Mouse (Mus musculus): ENCODE data around the gene Tmprss2. TPM values are rescaled to one million over a fixed set of nuclear protein-coding genes. Genes with fewer than 3 reads are reported as not detected.

Gene Tmprss2
- polyA plus RNA-seq, 2 experiments = 1.8 to 1.9 TPM

DNA sequence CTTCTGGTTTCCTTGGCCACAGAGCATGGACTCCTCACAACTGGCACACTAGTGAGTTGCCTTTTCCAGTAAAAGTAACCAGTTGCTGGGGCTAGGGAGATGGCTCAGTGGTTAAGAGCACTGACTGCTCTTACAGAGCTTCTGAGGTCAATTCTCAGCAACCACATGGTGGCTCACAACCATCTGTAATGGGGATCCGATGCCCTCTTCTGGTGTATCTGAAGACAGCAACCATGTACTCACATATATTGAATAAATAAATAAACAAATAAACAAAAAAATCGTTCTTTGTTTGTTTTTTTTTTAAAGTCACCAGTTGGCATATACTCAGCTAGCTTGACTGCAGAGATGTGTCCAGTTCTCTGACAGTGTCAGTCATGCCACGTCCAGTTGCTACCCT is 94.7 kb downstream of the Tmprss2 start:
- DNase-seq (ENCODE audit: low spot score) (no peak), ATAC-seq (ENCODE audit: low FRiP score, low read depth) (no peak)
- Histone ChIP-seq H3K9ac (ENCODE audit: low read depth, low read length, severe bottlenecking) (no peak overlapping the region), H3K4me2 (replicated peaks; ENCODE audit: low read depth, low read length, severe bottlenecking) (no peak overlapping the region), H3K27ac (replicated peaks; ENCODE audit: low read depth, low read length) (no peak overlapping the region), H3K4me3 (replicated peaks; ENCODE audit: low read length) (no peak overlapping the region), H3K27me3 (ENCODE audit: control insufficient read depth, insufficient read depth, low read length) (no peaks in the 10 kb centered on the region), H3K36me3 (ENCODE audit: control insufficient read depth, insufficient read depth, low read length) (no peaks in the 10 kb centered on the region), H3K9me3 (ENCODE audit: control insufficient read depth, low read length) (no peaks in the 10 kb centered on the region), H3K4me1 (ENCODE audit: control insufficient read depth, insufficient read depth, low read length) (no peaks in the 10 kb centered on the region)
- WGBS = 81% methylated on average over 3 of the region's 3 CpGs
- TF ChIP-seq POLR2A (IDR thresholded peaks at IDR 0.05; ENCODE audit: borderline replicate concordance, extremely low read depth, insufficient read depth, insufficient read length) = no peak

Other genes with a start within 250 kb of the Tmprss2 start
- gene Mx1, start 148.3 kb downstream of the Tmprss2 start, polyA plus RNA-seq (2012; rRNA removed) = 0.58 and 0.64 TPM in 2 replicates
- gene Mx1, start 148.3 kb downstream of the Tmprss2 start, polyA plus RNA-seq (2014; fragmentation: Nextera tagmentation; extraction: Ambion mirVana) = 0.30 and 0.37 TPM in 2 replicates
- not detected in 2 replicates for gene Fam3b, start 96.4 kb downstream of the Tmprss2 start, polyA plus RNA-seq (2012; rRNA removed)
- gene Fam3b, start 96.4 kb downstream of the Tmprss2 start, polyA plus RNA-seq (2014; fragmentation: Nextera tagmentation; extraction: Ambion mirVana) = 0.29 TPM in 1 of 2 replicates, not detected in the other
- gene Ripk4, start 152.6 kb upstream of the Tmprss2 start, polyA plus RNA-seq (2012; rRNA removed) = 7.6 and 8.3 TPM in 2 replicates
- gene Ripk4, start 152.6 kb upstream of the Tmprss2 start, polyA plus RNA-seq (2014; fragmentation: Nextera tagmentation; extraction: Ambion mirVana) = 17.2 and 20.3 TPM in 2 replicates
- gene Prdm15, start 240.7 kb upstream of the Tmprss2 start, polyA plus RNA-seq (2012; rRNA removed) = 19.5 and 19.6 TPM in 2 replicates
- gene Prdm15, start 240.7 kb upstream of the Tmprss2 start, polyA plus RNA-seq (2014; fragmentation: Nextera tagmentation; extraction: Ambion mirVana) = 9.7 and 10.6 TPM in 2 replicates

Data from limb, embryonic 14.5 days (tissue).